Mouse (Mus musculus): ENCODE data around the gene Phf5a. TPM values are rescaled to one million over a fixed set of nuclear protein-coding genes. Genes with fewer than 3 reads are reported as not detected.

The Phf5a gene
- polyA plus RNA-seq, 1 experiment from 2014 or later: 136 TPM

DNA sequence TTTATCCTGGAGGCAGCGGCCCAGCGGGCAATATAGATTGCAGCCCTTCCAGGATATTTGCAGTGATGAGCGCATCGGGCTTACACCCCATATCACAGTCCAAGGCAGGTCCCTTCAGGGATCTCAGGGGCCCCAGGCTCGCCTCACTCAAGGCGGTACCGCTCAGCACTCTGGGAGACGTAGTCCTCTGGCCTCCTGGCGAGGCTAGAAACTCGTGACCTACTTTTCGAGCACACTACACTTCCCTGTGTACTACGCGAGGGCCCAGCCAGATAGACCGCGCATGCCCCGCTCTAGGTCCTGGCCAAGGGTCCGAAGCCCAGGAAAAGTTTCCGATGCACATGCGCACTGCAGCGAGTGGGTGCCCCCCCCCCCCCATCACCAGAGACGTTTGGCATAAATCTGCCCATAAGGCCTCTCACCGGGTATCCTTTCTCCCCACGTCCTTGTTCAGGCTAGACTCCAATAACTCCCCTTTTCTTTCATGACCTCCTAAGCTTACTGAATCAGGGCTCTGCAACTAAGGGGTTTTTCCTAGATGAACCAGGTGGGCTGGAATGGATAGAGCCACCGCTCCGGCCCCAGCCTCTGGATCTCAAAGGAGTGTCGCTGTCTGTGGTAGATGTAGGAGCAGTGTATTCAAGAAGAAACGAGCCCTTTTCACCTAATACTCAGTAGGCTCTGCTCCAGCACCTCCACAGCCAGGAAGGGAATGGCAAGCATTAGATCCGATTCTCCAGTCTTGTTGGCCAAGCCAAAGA lies 15.5 kb downstream of the Phf5a start:
- Histone ChIP-seq H3K9ac (replicated peaks) (peak overlapping the region; percentile 86), H3K27me3 (no peaks in the 10 kb centered on the region), H3K36me3 (peaks cover 9% of the 10 kb centered on the region), H3K27ac (peak overlapping the region; percentile 92), H3K9me3 (no peaks in the 10 kb centered on the region), H3K4me2 (replicated peaks) (peak overlapping the region; percentile 96), H3K4me3 (replicated peaks) (peak overlapping the region; percentile 94), H3K4me1 (replicated peaks) (peaks cover 48% of the 10 kb centered on the region)
- peak; percentile 95 for ATAC-seq
- under 1% methylated on average over 28 of the region's 28 CpGs for WGBS

GRCm38 (mm10) chr15:81853081-81853480 lies 18.6 kb downstream of the Phf5a start:
- H3K4me3 ChIP-seq (replicated peaks): no peak overlapping the region
- H3K27me3 ChIP-seq: no peaks in the 10 kb centered on the region
- no peak overlapping the region for H3K4me2 ChIP-seq (replicated peaks)
- peaks cover 34% of the 10 kb centered on the region for H3K36me3 ChIP-seq
- no peak overlapping the region for H3K27ac ChIP-seq
- no peaks in the 10 kb centered on the region for H3K9me3 ChIP-seq
- WGBS: 92% methylated on average over 7 of the region's 7 CpGs
- peaks cover 27% of the 10 kb centered on the region for H3K4me1 ChIP-seq (replicated peaks)
- ATAC-seq: no peak
- H3K9ac ChIP-seq (replicated peaks): no peak overlapping the region

GRCm38 (mm10) chr15:81852411-81853000 lies 19.2 kb downstream of the Phf5a start:
- Histone ChIP-seq H3K27ac (no peak overlapping the region), H3K9ac (replicated peaks) (0 out of 2 replicates have a peak overlapping the region, but pooled peaks have one; percentile 41), H3K4me1 (replicated peaks) (peaks cover 27% of the 10 kb centered on the region), H3K9me3 (no peaks in the 10 kb centered on the region), H3K4me2 (replicated peaks) (no peak overlapping the region), H3K27me3 (no peaks in the 10 kb centered on the region), H3K36me3 (peaks cover 37% of the 10 kb centered on the region), H3K4me3 (replicated peaks) (no peak overlapping the region)
- 93% methylated on average over 9 of the region's 9 CpGs for WGBS
- no peak for ATAC-seq

GRCm38 (mm10) chr15:81851375-81851774 lies 20.3 kb downstream of the Phf5a start:
- Histone ChIP-seq H3K27ac (no peak overlapping the region), H3K4me2 (replicated peaks) (no peak overlapping the region), H3K9ac (replicated peaks) (no peak overlapping the region), H3K4me3 (replicated peaks) (no peak overlapping the region), H3K4me1 (replicated peaks) (peaks cover 15% of the 10 kb centered on the region), H3K36me3 (peaks cover 44% of the 10 kb centered on the region), H3K9me3 (no peaks in the 10 kb centered on the region), H3K27me3 (no peaks in the 10 kb centered on the region)
- ATAC-seq: no peak
- 96% methylated on average over 15 of the region's 15 CpGs for WGBS

DNA sequence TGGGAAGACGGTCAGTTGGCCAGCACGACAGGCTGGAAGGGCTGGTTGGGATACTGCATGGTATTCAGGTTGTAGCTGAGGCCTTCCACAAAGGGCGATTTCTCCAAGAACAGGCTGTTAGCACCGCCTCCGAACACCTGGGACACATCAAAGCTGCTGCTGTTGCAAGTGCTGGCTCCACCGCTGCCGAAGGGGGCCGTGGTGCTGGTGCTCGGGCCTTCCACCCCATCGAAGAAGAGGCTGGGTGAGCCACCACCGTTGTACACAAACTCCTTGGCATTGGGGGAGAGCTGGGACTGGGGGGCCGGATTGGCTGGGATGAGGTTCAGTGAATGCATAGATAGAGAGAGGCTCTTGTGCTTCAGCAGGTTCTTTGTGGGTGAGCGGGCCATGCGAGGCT lies 21.0 kb downstream of the Phf5a start:
- Histone ChIP-seq H3K27me3 (no peaks in the 10 kb centered on the region), H3K36me3 (peaks cover 44% of the 10 kb centered on the region)
- 87% methylated on average over 14 of the region's 14 CpGs for WGBS

GRCm38 (mm10) chr15:81849104-81849503 lies 22.6 kb downstream of the Phf5a start:
- 88% methylated on average over 9 of the region's 9 CpGs for WGBS
- 0 out of 2 replicates have a peak, but pooled peaks have one; percentile 30 for ATAC-seq
- H3K9me3 ChIP-seq: no peaks in the 10 kb centered on the region

More for the DNA sequence above, 21.0 kb downstream of the Phf5a start:
- peaks cover 12% of the 10 kb centered on the region for H3K4me1 ChIP-seq (replicated peaks)
- no peak overlapping the region for H3K4me3 ChIP-seq (replicated peaks)
- no peak overlapping the region for H3K27ac ChIP-seq
- ATAC-seq: no peak
- no peak overlapping the region for H3K4me2 ChIP-seq (replicated peaks)
- no peaks in the 10 kb centered on the region for H3K9me3 ChIP-seq
- no peak overlapping the region for H3K9ac ChIP-seq (replicated peaks)

GRCm38 (mm10) chr15:81848301-81848700 lies 23.4 kb downstream of the Phf5a start:
- 41% methylated on average over 7 of the region's 7 CpGs for WGBS
- H3K27me3 ChIP-seq: no peaks in the 10 kb centered on the region
- no peak overlapping the region for H3K27ac ChIP-seq
- H3K4me1 ChIP-seq (replicated peaks): no peaks in the 10 kb centered on the region
- H3K36me3 ChIP-seq: peaks cover 44% of the 10 kb centered on the region
- H3K4me2 ChIP-seq (replicated peaks): no peak overlapping the region
- no peak overlapping the region for H3K4me3 ChIP-seq (replicated peaks)
- no peak overlapping the region for H3K9ac ChIP-seq (replicated peaks)
- H3K9me3 ChIP-seq: no peaks in the 10 kb centered on the region
- no peak for ATAC-seq

More at GRCm38 (mm10) chr15:81849104-81849503, 22.6 kb downstream of the Phf5a start:
- no peak overlapping the region for H3K27ac ChIP-seq
- H3K4me1 ChIP-seq (replicated peaks): no peaks in the 10 kb centered on the region
- no peak overlapping the region for H3K4me2 ChIP-seq (replicated peaks)
- H3K4me3 ChIP-seq (replicated peaks): no peak overlapping the region
- no peaks in the 10 kb centered on the region for H3K27me3 ChIP-seq
- peaks cover 44% of the 10 kb centered on the region for H3K36me3 ChIP-seq
- H3K9ac ChIP-seq (replicated peaks): no peak overlapping the region

DNA sequence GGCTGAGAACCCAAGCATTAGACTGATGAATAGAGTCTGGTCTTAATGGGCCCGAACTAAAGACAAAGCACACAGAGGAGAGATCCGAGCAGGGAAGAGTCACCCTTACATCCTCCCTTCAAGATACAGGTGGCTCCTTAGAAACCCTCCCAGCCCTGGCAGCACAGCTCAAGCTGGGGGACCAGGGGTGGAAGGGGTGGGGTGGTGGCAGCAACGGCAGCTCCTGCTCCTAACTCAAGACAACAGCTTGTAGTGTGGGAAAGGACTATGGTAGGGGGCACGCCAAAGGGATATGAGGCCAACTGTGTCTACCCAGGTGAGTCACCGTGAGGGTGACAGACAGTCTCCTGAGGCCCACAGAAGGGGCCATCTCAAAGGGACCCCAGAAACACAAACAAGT lies 23.9 kb downstream of the Phf5a start:
- Histone ChIP-seq H3K36me3 (peaks cover 44% of the 10 kb centered on the region), H3K27me3 (no peaks in the 10 kb centered on the region)
- ATAC-seq: no peak

DNA sequence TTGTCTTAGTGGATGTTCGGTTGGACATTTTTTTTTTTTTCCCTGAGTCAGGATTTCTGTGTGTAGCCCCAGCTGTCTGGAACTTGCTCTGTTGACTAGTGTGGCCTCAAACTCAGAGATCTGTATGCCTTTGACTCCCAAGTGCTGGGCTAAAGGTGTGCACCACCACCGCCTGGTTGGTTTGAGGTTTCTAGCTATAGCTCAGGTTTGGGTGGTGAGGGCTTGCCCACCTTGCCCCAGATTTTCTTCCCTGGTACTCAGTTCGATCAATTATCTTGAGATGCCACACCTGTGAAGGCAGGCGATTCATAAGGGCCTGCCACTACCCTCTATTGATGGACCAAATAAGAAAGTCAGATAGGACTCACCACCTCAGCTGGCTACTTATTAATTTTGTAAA lies 24.6 kb downstream of the Phf5a start:
- Histone ChIP-seq H3K9ac (replicated peaks) (no peak overlapping the region), H3K4me1 (replicated peaks) (no peaks in the 10 kb centered on the region), H3K36me3 (peaks cover 44% of the 10 kb centered on the region), H3K27me3 (no peaks in the 10 kb centered on the region), H3K27ac (no peak overlapping the region), H3K4me2 (replicated peaks) (no peak overlapping the region), H3K4me3 (replicated peaks) (no peak overlapping the region), H3K9me3 (no peaks in the 10 kb centered on the region)
- WGBS: 90% methylated on average over 4 of the region's 4 CpGs
- ATAC-seq: no peak

More for the DNA sequence above, 23.9 kb downstream of the Phf5a start:
- H3K4me3 ChIP-seq (replicated peaks): no peak overlapping the region
- 89% methylated on average over 5 of the region's 5 CpGs for WGBS
- no peak overlapping the region for H3K27ac ChIP-seq
- H3K9me3 ChIP-seq: no peaks in the 10 kb centered on the region
- no peak overlapping the region for H3K9ac ChIP-seq (replicated peaks)
- no peak overlapping the region for H3K4me2 ChIP-seq (replicated peaks)
- no peaks in the 10 kb centered on the region for H3K4me1 ChIP-seq (replicated peaks)

- H3K4me1 ChIP-seq (replicated peaks): no peaks in the 10 kb centered on the region
- ATAC-seq: no peak
- H3K27ac ChIP-seq: no peak overlapping the region
- H3K9me3 ChIP-seq: no peaks in the 10 kb centered on the region
- no peak overlapping the region for H3K4me2 ChIP-seq (replicated peaks)
- no peaks in the 10 kb centered on the region for H3K27me3 ChIP-seq
- H3K4me3 ChIP-seq (replicated peaks): no peak overlapping the region
- no peak overlapping the region for H3K9ac ChIP-seq (replicated peaks)
- peaks cover 40% of the 10 kb centered on the region for H3K36me3 ChIP-seq
- WGBS: 92% methylated on average over 9 of the region's 9 CpGs
These were observed 25.0 kb downstream of the Phf5a start for GRCm38 (mm10) chr15:81846755-81847154.

GRCm38 (mm10) chr15:81845724-81846123 lies 26.0 kb downstream of the Phf5a start:
- H3K4me2 ChIP-seq (replicated peaks): no peak overlapping the region
- H3K4me3 ChIP-seq (replicated peaks): no peak overlapping the region
- no peak for ATAC-seq
- no peak overlapping the region for H3K27ac ChIP-seq
- H3K36me3 ChIP-seq: peaks cover 30% of the 10 kb centered on the region
- H3K4me1 ChIP-seq (replicated peaks): no peaks in the 10 kb centered on the region
- 0 out of 2 replicates have a peak overlapping the region, but pooled peaks have one; percentile 14 for H3K9ac ChIP-seq (replicated peaks)
- H3K9me3 ChIP-seq: no peaks in the 10 kb centered on the region
- H3K27me3 ChIP-seq: no peaks in the 10 kb centered on the region
- 40% methylated on average over 4 of the region's 4 CpGs for WGBS

- no peak overlapping the region for H3K9ac ChIP-seq (replicated peaks)
- no peak overlapping the region for H3K4me2 ChIP-seq (replicated peaks)
- no peaks in the 10 kb centered on the region for H3K27me3 ChIP-seq
- no peak overlapping the region for H3K27ac ChIP-seq
- no peaks in the 10 kb centered on the region for H3K9me3 ChIP-seq
- ATAC-seq: no peak
- WGBS: 73% methylated on average over 5 of the region's 5 CpGs
- peaks cover 24% of the 10 kb centered on the region for H3K36me3 ChIP-seq
- no peak overlapping the region for H3K4me3 ChIP-seq (replicated peaks)
- H3K4me1 ChIP-seq (replicated peaks): no peaks in the 10 kb centered on the region
These were observed 26.6 kb downstream of the Phf5a start for GRCm38 (mm10) chr15:81845033-81845625.
